Mouse (Mus musculus): ENCODE measurements around the gene Lmntd1.

- TF ChIP-seq EP300 (IDR thresholded peaks at IDR 0.05; ENCODE audit: low read length): no peak
- TF ChIP-seq CTCF (conservative IDR thresholded peaks at IDR 0.05 in 1 of 2, IDR thresholded peaks at IDR 0.05 in 1 of 2; ENCODE audit: low read depth in 2 of 2, low read length in 2 of 2): no peak
- no peak for TF ChIP-seq CHD2 (IDR thresholded peaks at IDR 0.05; ENCODE audit: low read length)
- no peak for TF ChIP-seq POLR2A (IDR thresholded peaks at IDR 0.05; ENCODE audit: low read depth, low read length)
- no peak for TF ChIP-seq MEF2A (IDR thresholded peaks at IDR 0.05; ENCODE audit: borderline replicate concordance, low read depth, low read length)
- no peak for TF ChIP-seq GABPA (IDR thresholded peaks at IDR 0.05; ENCODE audit: insufficient replicate concordance, low read depth, low read length)
- no peak for TF ChIP-seq MAX (IDR thresholded peaks at IDR 0.05; ENCODE audit: low read length)
Observed at GRCm38 (mm10) chr6:145326141-145326806, 287.8 kb downstream of the Lmntd1 start.

Measured in CH12.LX (cell line).